Mouse (Mus musculus) heart, postnatal 36 days (tissue): ENCODE results near the gene Nme8. TPM values are rescaled to one million over a fixed set of nuclear protein-coding genes. Genes with fewer than 3 reads are reported as not detected.

Experiments
- DNase-seq, 2 experiments: peaks; one replicate each; pipeline ENCODE4 v3.0.0; 2021 to 2022
- intact Hi-C: fragments of 180-260 bp; cut with DNase I; formaldehyde crosslinking; loops from one replicate; pipeline ENCODE4 v1.15.1; 2025
- total RNA-seq, 2 experiments: library from RNA; stranded (reverse); gene quantifications; 2 replicates each; pipeline ENCODE4 v1.2.3; 2021

Gene Nme8
- total RNA-seq, result under 1 TPM in 1 of 2 experiments, not detected in 1; 0.25 TPM

- intact Hi-C loops, result loop anchor here (1.0 to 5.0 kb wide), 4 partner anchors 63 to 595 kb away; no protein-coding TSS in a partner anchor
- DNase-seq, result no peak
These were observed at the start of gene Nme8 for GRCm38 (mm10) chr13:19697790-19698189. Gene Nme8, minus strand, starts transcription at chr13:19697794.

- intact Hi-C loops, result no loop called here
- DNase-seq, result no peak
These were observed 48.1 kb upstream of the Nme8 start for GRCm38 (mm10) chr13:19745741-19746140.

GRCm38 (mm10) chr13:19744536-19744935 lies 46.9 kb upstream of the Nme8 start:
- DNase-seq, result peak; percentile 28 to 32
- intact Hi-C loops, result no loop called here

GRCm38 (mm10) chr13:19734597-19734996 lies 37.0 kb upstream of the Nme8 start:
- intact Hi-C loops, result no loop called here
- DNase-seq, result no peak

- intact Hi-C loops, result no loop called here
- DNase-seq, result peak; percentile 14 to 25
These were observed 33.2 kb upstream of the Nme8 start for GRCm38 (mm10) chr13:19730826-19731225.

GRCm38 (mm10) chr13:19718954-19719353 lies 21.4 kb upstream of the Nme8 start:
- DNase-seq, result peak; percentile 9 to 13
- intact Hi-C loops, result no loop called here

GRCm38 (mm10) chr13:19717201-19717600 lies 19.6 kb upstream of the Nme8 start:
- DNase-seq, result no peak
- intact Hi-C loops, result no loop called here

GRCm38 (mm10) chr13:19703806-19704205 lies 6.2 kb upstream of the Nme8 start:
- DNase-seq, result no peak
- intact Hi-C loops, result no loop called here

- intact Hi-C loops, result no loop called here
- DNase-seq, result no peak
These were observed 4.0 kb upstream of the Nme8 start for GRCm38 (mm10) chr13:19701443-19702078.

- intact Hi-C loops, result no loop called here
- peak; percentile 13 to 19 for DNase-seq
These were observed 3.3 kb upstream of the Nme8 start for GRCm38 (mm10) chr13:19700733-19701442.

- peak in 1 of 2 experiments; percentile 12 for DNase-seq
These were observed 1.1 kb upstream of the Nme8 start for GRCm38 (mm10) chr13:19698524-19699173.

GRCm38 (mm10) chr13:19690417-19690816 lies 7.2 kb downstream of the Nme8 start:
- intact Hi-C loops, result no loop called here
- no peak for DNase-seq

More at GRCm38 (mm10) chr13:19698524-19699173, 1.1 kb upstream of the Nme8 start:
- intact Hi-C loops, result loop anchor here (1.0 to 5.0 kb wide), 4 partner anchors 62 to 594 kb away; no protein-coding TSS in a partner anchor

- intact Hi-C loops, result no loop called here
- no peak for DNase-seq
These were observed 7.6 kb downstream of the Nme8 start for GRCm38 (mm10) chr13:19689971-19690370.

GRCm38 (mm10) chr13:19684007-19684406 lies 13.6 kb downstream of the Nme8 start:
- intact Hi-C loops, result loop anchor here (1.0 to 5.0 kb wide), 3 partner anchors 322 to 525 kb away; no protein-coding TSS in a partner anchor

GRCm38 (mm10) chr13:19682879-19683640 lies 14.5 kb downstream of the Nme8 start:
- DNase-seq, result peak; percentile 17 to 32
- intact Hi-C loops, result loop anchor here (5.0 kb wide), 1 partner anchor 506 kb away; no protein-coding TSS in a partner anchor

More at GRCm38 (mm10) chr13:19684007-19684406, 13.6 kb downstream of the Nme8 start:
- peak in 1 of 2 experiments; percentile 49 for DNase-seq

GRCm38 (mm10) chr13:19674601-19675000 lies 23.0 kb downstream of the Nme8 start:
- intact Hi-C loops, result no loop called here
- DNase-seq, result no peak

- intact Hi-C loops, result no loop called here
- no peak for DNase-seq
These were observed 23.6 kb downstream of the Nme8 start for GRCm38 (mm10) chr13:19674025-19674424.

GRCm38 (mm10) chr13:19668355-19669140 lies 29.0 kb downstream of the Nme8 start:
- no peak for DNase-seq
- intact Hi-C loops, result no loop called here

GRCm38 (mm10) chr13:19652405-19652804 lies 45.2 kb downstream of the Nme8 start:
- intact Hi-C loops, result no loop called here
- no peak for DNase-seq

- DNase-seq, result no peak
- intact Hi-C loops, result no loop called here
These were observed 47.8 kb downstream of the Nme8 start for GRCm38 (mm10) chr13:19649824-19650223.
